ENCODE assay signal across 10 mouse cellular contexts in the genomic region with DNA sequence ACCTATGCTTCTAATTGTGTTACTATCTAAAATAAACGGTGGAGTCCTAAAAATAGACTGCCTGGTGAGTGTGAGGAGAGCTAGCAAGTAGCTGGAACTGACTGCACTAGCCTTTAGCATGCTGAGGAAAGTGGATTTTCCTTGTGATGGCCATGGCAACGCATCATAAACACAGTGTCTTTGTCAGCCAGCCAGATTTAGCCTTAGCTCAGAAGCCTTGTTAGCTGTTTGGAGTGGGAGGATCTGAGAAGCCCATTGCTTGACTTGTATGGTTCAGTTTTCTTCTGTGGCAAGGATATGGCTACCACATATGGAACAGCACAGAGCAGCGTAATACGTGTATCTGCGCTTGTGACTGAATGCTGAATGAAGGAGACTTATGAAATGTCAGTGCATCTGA.
DNase-seq lines count a peak whose midpoint lies in the region; TF ChIP-seq lines count a peak whose summit lies in the region.
"Had no signal": no experiment of that assay in that cellular context is flagged by ENCODE, and none has a peak within 500 bp of the region (broad histone marks: within the 10 kb centered on the region; RNA-seq: fewer than 3 reads in every experiment).

No protein-coding gene starts in this region.

- no peak for TF ChIP-seq CTCF in gastrocnemius, adult 2 months (IDR thresholded peaks at IDR 0.05)

- intact Hi-C loops in left cerebral cortex, postnatal 14 days (cut with DNase I): no loop called here
- intact Hi-C loops in gastrocnemius, adult 2 months (cut with DNase I): no loop called here

- H3K27me3 ChIP-seq in heart, embryonic 10.5 days (ENCODE audit: insufficient read depth, poor library complexity, severe bottlenecking): no peaks in the 10 kb centered on the region
- H3K27me3 ChIP-seq: lung, embryonic 15.5 days had no signal

- H3K9me3 ChIP-seq in heart, embryonic 10.5 days: no peaks in the 10 kb centered on the region
- H3K9me3 ChIP-seq: lung, embryonic 15.5 days had no signal

- no peaks in the 10 kb centered on the region for H3K36me3 ChIP-seq in heart, embryonic 10.5 days
- H3K36me3 ChIP-seq: lung, embryonic 15.5 days had no signal

- H3K4me1 ChIP-seq in heart, embryonic 10.5 days: peaks cover 26% of the 10 kb centered on the region

- peak; percentile 65 for DNase-seq in heart, embryonic 10.5 days (ENCODE audit: low spot score)
- DNase-seq in heart, postnatal 4 days: no peak
- peak; percentile 54 for DNase-seq in right cerebral cortex, adult 18-20 months
- no peak for DNase-seq in right cerebral cortex, postnatal 14 days
- peak; percentile 56 to 85 for DNase-seq in left cerebral cortex, postnatal 14 days (ENCODE audit: low spot score in 2 of 2)
- DNase-seq in right cerebral cortex, postnatal 4 days: peak; percentile 16
- DNase-seq in gastrocnemius, adult 2 months: no peak
- no peak for DNase-seq in lung, adult 18-20 months
- DNase-seq: kidney, adult 8-10 months had no signal

- H3K4me3 ChIP-seq in heart, embryonic 10.5 days: peak overlapping the region; percentile 39; the same call in 1 of the 2 replicates
- no peak overlapping the region for H3K4me3 ChIP-seq in gastrocnemius, adult 2 months
- H3K4me3 ChIP-seq: lung, embryonic 15.5 days had no signal

- no peak overlapping the region for H3K27ac ChIP-seq in heart, embryonic 10.5 days
- H3K27ac ChIP-seq in gastrocnemius, adult 2 months: no peak overlapping the region
- H3K27ac ChIP-seq: lung, embryonic 15.5 days had no signal

- WGBS in heart, embryonic 10.5 days: 68% methylated on average over 5 of the region's 5 CpGs

Comparison
In these comparisons a context has a peak if more than half of its experiments do, and no peak if none do; other contexts are left out.
1. DNase-seq: peak in heart, embryonic 10.5 days (single experiment), right cerebral cortex, adult 18-20 months (single experiment), left cerebral cortex, postnatal 14 days (2 of 2) and right cerebral cortex, postnatal 4 days (single experiment); none in heart, postnatal 4 days (single experiment), right cerebral cortex, postnatal 14 days (single experiment), gastrocnemius, adult 2 months (single experiment) and lung, adult 18-20 months (0 of 2).